Mouse (Mus musculus) CH12.LX (cell line): ENCODE data around the gene Trafd1. TPM values are rescaled to one million over a fixed set of nuclear protein-coding genes. Genes with fewer than 3 reads are reported as not detected.

Experiments
- DNase-seq: peaks from one replicate; pipeline ENCODE4 v3.0.0-alpha.2; 2013; ENCODE audit errors: extremely low read depth
- H3K27ac ChIP-seq: 2 replicates; pipeline ENCODE4 v1.5.1; 2012; ENCODE audit warnings: low read depth, mild to moderate bottlenecking, control low read depth, moderate library complexity; ENCODE audit not compliant: insufficient read depth
- H3K27me3 ChIP-seq: replicated peaks from 2 replicates; pipeline ENCODE3; 2012; ENCODE audit warnings: inconsistent platforms
- H3K36me3 ChIP-seq, 2 experiments: replicated peaks in 1 of 2; 2 replicates each; pipeline versions ENCODE3 to v1.6.1; 2012; ENCODE audit warnings: inconsistent platforms in 1 of 2, low read length in 1 of 2, mild to moderate bottlenecking in 1 of 2, mixed read lengths in 1 of 2, moderate library complexity in 1 of 2; ENCODE audit not compliant: control insufficient read depth in 1 of 2, insufficient read depth in 1 of 2
- H3K4me1 ChIP-seq, 2 experiments: 2 replicates each; pipeline ENCODE4 v1.6.1; 2012; ENCODE audit warnings: inconsistent platforms in 1 of 2, moderate library complexity in 1 of 2; ENCODE audit not compliant: insufficient read depth in 2 of 2, control insufficient read depth in 1 of 2
- H3K4me2 ChIP-seq: 2 replicates; pipeline ENCODE4 v1.6.1; 2012; ENCODE audit warnings: low read depth, mild to moderate bottlenecking, control low read depth; ENCODE audit not compliant: poor library complexity, insufficient read depth, severe bottlenecking
- H3K4me3 ChIP-seq, 3 experiments: fragments of 150-350 bp in 1 of 3; sonication (generic) in 1 of 3; replicated peaks in 1 of 3; 2 replicates each; pipeline versions ENCODE3 to v1.5.1; 2011 to 2012; ENCODE audit warnings: low read depth in 2 of 3, low read length in 2 of 3, mild to moderate bottlenecking in 2 of 3, moderate library complexity in 2 of 3, control low read depth in 1 of 3, improper control_type of control experiment in 1 of 3, inconsistent platforms in 1 of 3, mixed read lengths in 1 of 3; ENCODE audit not compliant: poor library complexity in 1 of 3
- H3K79me2 ChIP-seq: replicated peaks from 2 replicates; pipeline ENCODE4 v1.6.1; 2012; ENCODE audit warnings: mild to moderate bottlenecking, moderate library complexity; ENCODE audit not compliant: control insufficient read depth, poor library complexity, insufficient read depth, severe bottlenecking; ENCODE audit errors: extremely low read depth
- H3K9ac ChIP-seq: 2 replicates; pipeline ENCODE4 v1.6.1; 2012; ENCODE audit warnings: low read depth, mild to moderate bottlenecking, control low read depth, moderate library complexity; ENCODE audit not compliant: insufficient read depth
- H3K9me3 ChIP-seq: replicated peaks from 2 replicates; pipeline ENCODE3; 2012; ENCODE audit warnings: low read length, inconsistent platforms, mixed read lengths
- BHLHE40 ChIP-seq: IDR thresholded peaks from 2 replicates; pipeline ENCODE4 v1.6.1; 2011; ENCODE audit warnings: mild to moderate bottlenecking, low read depth, low read length, improper control_type of control experiment
- CHD1 ChIP-seq: IDR thresholded peaks from 2 replicates; pipeline ENCODE4 v1.6.1; 2012; ENCODE audit warnings: low read depth, low read length, improper control_type of control experiment, inconsistent platforms
- CHD2 ChIP-seq: IDR thresholded peaks from 2 replicates; pipeline ENCODE4 v1.6.1; 2011; ENCODE audit warnings: low read length, improper control_type of control experiment
- CTCF ChIP-seq, 2 experiments: IDR thresholded peaks in 1 of 2; conservative IDR thresholded peaks in 1 of 2; 2 replicates each; pipeline ENCODE4 v1.5.1; 2011 to 2012; ENCODE audit warnings: low read depth in 2 of 2, low read length in 2 of 2, improper control_type of control experiment in 1 of 2, inconsistent platforms in 1 of 2, mild to moderate bottlenecking in 1 of 2, moderate library complexity in 1 of 2
- E2F4 ChIP-seq: IDR thresholded peaks from 2 replicates; pipeline ENCODE4 v1.6.1; 2011; ENCODE audit warnings: low read depth, low read length, improper control_type of control experiment; ENCODE audit not compliant: insufficient replicate concordance
- ELF1 ChIP-seq: IDR thresholded peaks from 2 replicates; pipeline ENCODE4 v1.6.1; 2014; ENCODE audit warnings: low read depth, mild to moderate bottlenecking, inconsistent platforms, low read length, improper control_type of control experiment
- ETS1 ChIP-seq: conservative IDR thresholded peaks from 2 replicates; pipeline ENCODE4 v1.6.1; 2012; ENCODE audit warnings: low read depth, mild to moderate bottlenecking, inconsistent platforms, low read length, improper control_type of control experiment, moderate library complexity
- GABPA ChIP-seq: IDR thresholded peaks from 2 replicates; pipeline ENCODE4 v1.6.1; 2012; ENCODE audit warnings: low read depth, low read length, improper control_type of control experiment, inconsistent platforms; ENCODE audit not compliant: insufficient replicate concordance
- HCFC1 ChIP-seq: IDR thresholded peaks from 2 replicates; pipeline ENCODE4 v1.6.1; 2012; ENCODE audit warnings: low read depth, mild to moderate bottlenecking, inconsistent platforms, low read length, improper control_type of control experiment
- JUN ChIP-seq: IDR thresholded peaks from 2 replicates; pipeline ENCODE4 v1.6.1; 2011; ENCODE audit warnings: low read depth, mild to moderate bottlenecking, low read length, improper control_type of control experiment, moderate library complexity; ENCODE audit not compliant: insufficient read depth
- KAT2A ChIP-seq: IDR thresholded peaks from 2 replicates; pipeline ENCODE4 v1.6.1; 2012; ENCODE audit warnings: low read length, improper control_type of control experiment, inconsistent platforms; ENCODE audit not compliant: insufficient replicate concordance
- MAFK ChIP-seq: IDR thresholded peaks from 2 replicates; pipeline ENCODE4 v1.6.1; 2011; ENCODE audit warnings: low read length, improper control_type of control experiment; ENCODE audit not compliant: insufficient replicate concordance
- MAX ChIP-seq: IDR thresholded peaks from 2 replicates; pipeline ENCODE4 v1.6.1; 2011; ENCODE audit warnings: low read length, improper control_type of control experiment
- MXI1 ChIP-seq: IDR thresholded peaks from 2 replicates; pipeline ENCODE4 v1.6.1; 2011; ENCODE audit warnings: mild to moderate bottlenecking, low read depth, low read length, improper control_type of control experiment
- MYC ChIP-seq: IDR thresholded peaks from 2 replicates; pipeline ENCODE4 v1.6.1; 2011; ENCODE audit warnings: low read depth, mild to moderate bottlenecking, improper control_type of control experiment, low read length
- NELFE ChIP-seq: IDR thresholded peaks from 2 replicates; pipeline ENCODE4 v1.6.1; 2011; ENCODE audit warnings: low read depth, low read length, improper control_type of control experiment
- PAX5 ChIP-seq: IDR thresholded peaks from 2 replicates; pipeline ENCODE4 v1.6.1; 2012; ENCODE audit warnings: low read length, inconsistent platforms, mixed read lengths
- POLR2A ChIP-seq: IDR thresholded peaks from 2 replicates; pipeline ENCODE4 v1.6.1; 2011; ENCODE audit warnings: low read depth, mild to moderate bottlenecking, improper control_type of control experiment, low read length
- POLR2AphosphoS2 ChIP-seq: IDR thresholded peaks from 2 replicates; pipeline ENCODE4 v1.6.1; 2011; ENCODE audit warnings: low read depth, low read length, improper control_type of control experiment
- RCOR1 ChIP-seq: conservative IDR thresholded peaks from 2 replicates; pipeline ENCODE4 v1.6.1; 2012; ENCODE audit warnings: low read depth, mild to moderate bottlenecking, inconsistent platforms, low read length, improper control_type of control experiment
- SIN3A ChIP-seq: IDR thresholded peaks from 2 replicates; pipeline ENCODE4 v1.6.1; 2012; ENCODE audit warnings: low read length, improper control_type of control experiment, inconsistent platforms
- SMC3 ChIP-seq: IDR thresholded peaks from 2 replicates; pipeline ENCODE4 v1.6.1; 2011; ENCODE audit warnings: low read depth, low read length, improper control_type of control experiment
- TBP ChIP-seq: conservative IDR thresholded peaks from 2 replicates; pipeline ENCODE4 v1.6.1; 2011; ENCODE audit warnings: low read depth, low read length, improper control_type of control experiment
- TCF12 ChIP-seq: IDR thresholded peaks from 2 replicates; pipeline ENCODE4 v1.6.1; 2014; ENCODE audit warnings: low read depth, mild to moderate bottlenecking, inconsistent platforms, low read length, improper control_type of control experiment
- USF1 ChIP-seq: IDR thresholded peaks from 2 replicates; pipeline ENCODE4 v1.6.1; 2014; ENCODE audit warnings: low read depth, mild to moderate bottlenecking, inconsistent platforms, low read length, improper control_type of control experiment
- USF2 ChIP-seq: conservative IDR thresholded peaks from 2 replicates; pipeline ENCODE4 v1.6.1; 2011; ENCODE audit warnings: low read depth, low read length, improper control_type of control experiment
- ZC3H11A ChIP-seq: IDR thresholded peaks from 2 replicates; pipeline ENCODE4 v1.6.1; 2012; ENCODE audit warnings: low read depth, mild to moderate bottlenecking, inconsistent platforms, low read length, improper control_type of control experiment
- ZKSCAN1 ChIP-seq: IDR thresholded peaks from 2 replicates; pipeline ENCODE4 v1.6.1; 2012; ENCODE audit warnings: low read depth, inconsistent platforms, low read length, improper control_type of control experiment, borderline replicate concordance
- ZNF384 ChIP-seq: IDR thresholded peaks from 2 replicates; pipeline ENCODE4 v1.6.1; 2012; ENCODE audit warnings: low read depth, low read length, improper control_type of control experiment, inconsistent platforms
- dilution Hi-C: fragments of 300-500 bp; cut with MboI; formaldehyde crosslinking; loops from 2 replicates; pipeline ENCODE4 v1.14.3; 2020; ENCODE audit warnings: low sequenced_read_pairs; ENCODE audit not compliant: extremely low pct_unique_long_range_greater_than_20kb, extremely low pct_ligation_motif_present
- in situ Hi-C: fragments of 300-500 bp; cut with MboI; formaldehyde crosslinking; loops from 3 replicates; pipeline ENCODE4 v1.14.3; 2019; ENCODE audit warnings: low sequenced_read_pairs, low pct_ligation_motif_present, low pct_unique_long_range_greater_than_20kb, mixed read lengths
- polyA plus RNA-seq: library from polyadenylated mRNA; unstranded; fragments of >175 nt; gene quantifications from 2 replicates; pipeline ENCODE4 v1.2.1, GENCODE M21; 2012; ENCODE audit warnings: low read depth; ENCODE audit not compliant: insufficient read length
- total RNA-seq, 2 experiments: library from RNA; depleted of rRNA; stranded (reverse); fragments of 300-350 nt in 1 of 2; fragments of >200 nt in 1 of 2; gene quantifications; 2 replicates each; pipeline ENCODE4 v1.2.3; 2012 to 2014

Trafd1 gene
- total and polyA plus RNA-seq, 3 experiments, result 31.7 to 52.8 (median 42.3) TPM

GRCm38 (mm10) chr5:121361696-121362095, 23.7 kb downstream of the Trafd1 start:
- H3K36me3 ChIP-seq, result peaks cover 89 to 98% of the 10 kb centered on the region in 2 experiments
- H3K9ac ChIP-seq, result no peak overlapping the region
- dilution Hi-C loops, result no loop called here
- H3K27ac ChIP-seq, result no peak overlapping the region
- DNase-seq, result no peak
- TF ChIP-seq SMC3, result no peak
- no peak for TF ChIP-seq HCFC1
- no peak for TF ChIP-seq ELF1
- no peak for TF ChIP-seq NELFE
- TF ChIP-seq POLR2AphosphoS2, result no peak
- no peak for TF ChIP-seq TBP
- no peak for TF ChIP-seq CHD1
- TF ChIP-seq ZKSCAN1, result no peak
- TF ChIP-seq ZNF384, result no peak
- no peak for TF ChIP-seq ZC3H11A
- no peak for TF ChIP-seq SIN3A
- no peak for TF ChIP-seq GABPA
- TF ChIP-seq MAX, result no peak
- no peak for TF ChIP-seq MYC
- H3K4me2 ChIP-seq, result no peak overlapping the region
- H3K4me3 ChIP-seq, result no peak overlapping the region
- no peaks in the 10 kb centered on the region for H3K79me2 ChIP-seq
- H3K4me1 ChIP-seq, result no peaks in the 10 kb centered on the region
- H3K9me3 ChIP-seq, result no peaks in the 10 kb centered on the region
- H3K27me3 ChIP-seq, result no peaks in the 10 kb centered on the region
- in situ Hi-C loops, result no loop called here

- no peaks in the 10 kb centered on the region for H3K9me3 ChIP-seq
- peaks cover 87 to 98% of the 10 kb centered on the region in 2 experiments for H3K36me3 ChIP-seq
- no peaks in the 10 kb centered on the region for H3K79me2 ChIP-seq
- no peaks in the 10 kb centered on the region for H3K4me1 ChIP-seq
- no peak overlapping the region for H3K4me2 ChIP-seq
- H3K9ac ChIP-seq, result no peak overlapping the region
- H3K4me3 ChIP-seq, result no peak overlapping the region
- no peak overlapping the region for H3K27ac ChIP-seq
- no peak for DNase-seq
- dilution Hi-C loops, result no loop called here
- in situ Hi-C loops, result no loop called here
- TF ChIP-seq CHD2 (no peak), USF1 (no peak), PAX5 (no peak), GABPA (no peak), CTCF (conservative IDR thresholded peaks at IDR 0.05 in 1 of 2, IDR thresholded peaks at IDR 0.05 in 1 of 2; ENCODE audit: low read depth in 2 of 2, low read length in 2 of 2) (no peak), E2F4 (no peak), USF2 (no peak), JUN (no peak), TBP (no peak), ETS1 (no peak), MYC (no peak), BHLHE40 (no peak), KAT2A (no peak), MXI1 (no peak), RCOR1 (no peak), TCF12 (no peak), POLR2A (no peak), SMC3 (no peak), CHD1 (no peak), MAFK (no peak)
- H3K27me3 ChIP-seq, result no peaks in the 10 kb centered on the region
These were observed 26.2 kb downstream of the Trafd1 start for GRCm38 (mm10) chr5:121359229-121359628.
